Mouse (Mus musculus): Measurements from ENCODE around the gene Flt3.

GRCm38 (mm10) chr5:147338967-147339366, 61.3 kb downstream of the Flt3 start:
- TF ChIP-seq CTCF (IDR thresholded peaks at IDR 0.05; ENCODE audit: borderline replicate concordance, insufficient read depth, low read depth, low read length) (no peak), POLR2A (IDR thresholded peaks at IDR 0.05; ENCODE audit: borderline replicate concordance, insufficient read depth, low read length) (no peak)

All from cerebellum, adult 2 months (tissue).